Mouse (Mus musculus) thymus, adult 2 months (tissue): ENCODE measurements at regions not wholly inside any gene's neighbourhood (a gene's known extent, or its start where the extent isn't known, plus 50 kb on each side); places are given as distances from the start of the nearest gene placed in this dataset.

Source experiments
- CTCF ChIP-seq: fragments of 200-500 bp; IDR thresholded peaks from 2 replicates; pipeline ENCODE4 v1.5.1; 2012; ENCODE audit warnings: mild to moderate bottlenecking, control low read depth, low read length, moderate library complexity, borderline replicate concordance; ENCODE audit not compliant: control insufficient read depth, poor library complexity, insufficient read depth; ENCODE audit errors: extremely low read depth
- POLR2A ChIP-seq: fragments of 200-500 bp; IDR thresholded peaks from 2 replicates; pipeline ENCODE4 v1.6.1; 2012; ENCODE audit warnings: mild to moderate bottlenecking, low read length, control low read depth, moderate library complexity; ENCODE audit not compliant: control insufficient read depth, poor library complexity, insufficient read depth; ENCODE audit errors: extremely low read depth

DNA sequence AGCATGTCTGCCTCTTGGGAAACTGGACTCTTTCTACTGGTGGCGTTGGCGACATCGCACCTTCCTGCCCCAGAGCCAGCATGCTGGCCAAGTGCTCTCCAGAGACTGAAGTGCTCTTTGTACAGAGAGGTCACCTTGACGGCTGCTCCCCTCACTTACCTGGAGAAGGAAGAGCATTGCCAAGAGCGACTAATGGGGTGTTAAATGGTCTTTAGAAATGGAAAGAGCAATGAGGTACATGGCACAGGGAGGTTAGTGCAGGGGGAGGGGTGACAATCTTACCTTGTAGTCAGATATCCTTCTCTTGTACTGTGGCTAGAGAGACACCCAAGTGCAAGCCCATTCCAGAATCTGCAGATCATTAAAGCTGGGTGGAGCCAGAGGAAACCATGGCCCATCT is 220.8 kb upstream of the Cdh13 start:
- TF ChIP-seq POLR2A (no peak), CTCF (no peak)
